Mouse (Mus musculus) forebrain, postnatal 0 days (tissue): ENCODE measurements around the gene Mtg2. TPM values are rescaled to one million over a fixed set of nuclear protein-coding genes. Genes with fewer than 3 reads are reported as not detected.

Experiments
- ATAC-seq: fragments of 200-750 bp; cut with Nextera tagmentation; 2 replicates; pipeline ENCODE4 v1.8.0; 2017; ENCODE audit warnings: mild to moderate bottlenecking, moderate library complexity
- DNase-seq: peaks from one replicate; pipeline ENCODE4 v3.0.0-alpha.2; 2015
- H3K27ac ChIP-seq: fragments of 300-500 bp; sonication (generic); 2 replicates; pipeline ENCODE4 v1.5.1; 2014; ENCODE audit warnings: low read depth, mild to moderate bottlenecking, antibody characterized with exemption, low read length, moderate library complexity, mixed read lengths
- H3K27me3 ChIP-seq: fragments of 300-500 bp; sonication (generic); 2 replicates; pipeline ENCODE4 v1.6.1; 2014; ENCODE audit warnings: mild to moderate bottlenecking, low read length, mixed read lengths; ENCODE audit not compliant: insufficient read depth
- H3K36me3 ChIP-seq: fragments of 300-500 bp; sonication (generic); 2 replicates; pipeline ENCODE4 v1.6.1; 2014; ENCODE audit warnings: mild to moderate bottlenecking, moderate library complexity; ENCODE audit not compliant: insufficient read depth
- H3K4me1 ChIP-seq: fragments of 300-500 bp; sonication (generic); 2 replicates; pipeline ENCODE4 v1.6.1; 2014; ENCODE audit warnings: antibody characterized with exemption; ENCODE audit not compliant: insufficient read depth
- H3K4me2 ChIP-seq: fragments of 300-500 bp; sonication (generic); 2 replicates; pipeline ENCODE4 v1.6.1; 2014; ENCODE audit warnings: low read depth, mild to moderate bottlenecking, moderate library complexity
- H3K4me3 ChIP-seq: fragments of 300-500 bp; sonication (generic); 2 replicates; pipeline ENCODE4 v1.5.1; 2014; ENCODE audit warnings: low read depth, low read length, mixed read lengths
- H3K9ac ChIP-seq: fragments of 300-500 bp; sonication (generic); 2 replicates; pipeline ENCODE4 v1.6.1; 2014; ENCODE audit warnings: mild to moderate bottlenecking
- H3K9me3 ChIP-seq: fragments of 300-500 bp; sonication (generic); 2 replicates; pipeline ENCODE4 v1.6.1; 2016; ENCODE audit warnings: low read length
- CTCF ChIP-seq: sonication (generic); IDR thresholded peaks from 2 replicates; pipeline ENCODE4 v1.5.1; 2016; ENCODE audit warnings: antibody characterized with exemption, control low read depth, low read depth
- WGBS: fragments of 180-500 bp; shearing (Covaris S2); extraction: QIAGEN DNeasy Blood & Tissue Kit; methylation state at CpG from one replicate; pipeline ENCODE4 v1.1.7; 2014; 5-methylcytosine and 5-hydroxymethylcytosine counted together
- polyA plus RNA-seq: library from polyadenylated mRNA; unstranded; fragments of >200 nt; fragmentation: Nextera tagmentation; extraction: Ambion mirVana; gene quantifications from 2 replicates; pipeline ENCODE4 v1.2.1, GENCODE M21; 2015
- total RNA-seq: library from RNA; depleted of rRNA; stranded (reverse); fragments of >200 nt; gene quantifications from 2 replicates; pipeline ENCODE4 v1.2.3, GENCODE M21; 2014

Mtg2 gene
- total and polyA plus RNA-seq, 2 experiments from 2014 or later, result 25.5 to 32.2 TPM

GRCm38 (mm10) chr2:180051986-180052733 lies 18.2 kb upstream of the Mtg2 start:
- no peak overlapping the region for H3K27ac ChIP-seq
- ATAC-seq (no peak), DNase-seq (no peak)
- no peaks in the 10 kb centered on the region for H3K9me3 ChIP-seq
- no peaks in the 10 kb centered on the region for H3K27me3 ChIP-seq
- no peak overlapping the region for H3K9ac ChIP-seq
- H3K4me3 ChIP-seq, result no peak overlapping the region
- H3K4me2 ChIP-seq, result no peak overlapping the region
- WGBS, result 92% methylated on average over 14 of the region's 14 CpGs
- TF ChIP-seq CTCF, result peak; percentile 47
- H3K4me1 ChIP-seq, result no peaks in the 10 kb centered on the region
- peaks cover 51% of the 10 kb centered on the region for H3K36me3 ChIP-seq

- Histone ChIP-seq H3K27me3 (no peaks in the 10 kb centered on the region), H3K9me3 (no peaks in the 10 kb centered on the region), H3K4me2 (no peak overlapping the region), H3K4me1 (no peaks in the 10 kb centered on the region), H3K36me3 (peaks cover 59% of the 10 kb centered on the region), H3K4me3 (no peak overlapping the region), H3K9ac (no peak overlapping the region), H3K27ac (no peak overlapping the region)
- ATAC-seq (no peak), DNase-seq (no peak)
- no peak for TF ChIP-seq CTCF
- 96% methylated on average over 9 of the region's 9 CpGs for WGBS
These were observed 17.4 kb upstream of the Mtg2 start for GRCm38 (mm10) chr2:180053001-180053400.

- Histone ChIP-seq H3K9me3 (no peaks in the 10 kb centered on the region), H3K4me1 (no peaks in the 10 kb centered on the region), H3K27ac (no peak overlapping the region), H3K9ac (no peak overlapping the region), H3K4me3 (no peak overlapping the region), H3K36me3 (peaks cover 70% of the 10 kb centered on the region), H3K4me2 (no peak overlapping the region), H3K27me3 (no peaks in the 10 kb centered on the region)
- TF ChIP-seq CTCF, result no peak
- DNase-seq (no peak), ATAC-seq (no peak)
- 96% methylated on average over 11 of the region's 11 CpGs for WGBS
These were observed 6.9 kb upstream of the Mtg2 start for GRCm38 (mm10) chr2:180063338-180064131.

GRCm38 (mm10) chr2:180069770-180070480 lies 463 bp upstream of the Mtg2 start:
- Histone ChIP-seq H3K4me1 (peaks cover 5% of the 10 kb centered on the region; the same call in 1 of the 2 replicates), H3K36me3 (peaks cover 16% of the 10 kb centered on the region), H3K9ac (peak overlapping the region; percentile 70), H3K27me3 (no peaks in the 10 kb centered on the region), H3K27ac (peak overlapping the region; percentile 90), H3K4me3 (peak overlapping the region; percentile 58), H3K9me3 (no peaks in the 10 kb centered on the region), H3K4me2 (peak overlapping the region; percentile 63)
- peak; percentile 70 for ATAC-seq
- TF ChIP-seq CTCF, result no peak
- no peak for DNase-seq
- WGBS, result 34% methylated on average over 20 of the region's 20 CpGs

GRCm38 (mm10) chr2:180071671-180072070 lies 1.3 kb downstream of the Mtg2 start:
- ATAC-seq (no peak), DNase-seq (no peak)
- no peaks in the 10 kb centered on the region for H3K27me3 ChIP-seq
- peaks cover 5% of the 10 kb centered on the region; the same call in 1 of the 2 replicates for H3K4me1 ChIP-seq
- no peak overlapping the region for H3K27ac ChIP-seq
- no peaks in the 10 kb centered on the region for H3K9me3 ChIP-seq
- H3K9ac ChIP-seq, result no peak overlapping the region
- TF ChIP-seq CTCF, result no peak
- H3K36me3 ChIP-seq, result peaks cover 16% of the 10 kb centered on the region
- 0 out of 2 replicates have a peak overlapping the region, but pooled peaks have one; percentile 63 for H3K4me2 ChIP-seq
- 83% methylated on average over 2 of the region's 2 CpGs for WGBS
- H3K4me3 ChIP-seq, result no peak overlapping the region

GRCm38 (mm10) chr2:180072886-180073285 lies 2.5 kb downstream of the Mtg2 start:
- ATAC-seq (no peak), DNase-seq (no peak)
- H3K36me3 ChIP-seq, result peaks cover 12% of the 10 kb centered on the region
- no peak overlapping the region for H3K4me2 ChIP-seq
- no peaks in the 10 kb centered on the region for H3K27me3 ChIP-seq
- WGBS, result 88% methylated on average over 7 of the region's 7 CpGs
- TF ChIP-seq CTCF, result no peak
- H3K27ac ChIP-seq, result no peak overlapping the region
- no peak overlapping the region for H3K4me3 ChIP-seq
- H3K9me3 ChIP-seq, result no peaks in the 10 kb centered on the region
- no peak overlapping the region for H3K9ac ChIP-seq
- peaks cover 5% of the 10 kb centered on the region; the same call in 1 of the 2 replicates for H3K4me1 ChIP-seq
